Mouse (Mus musculus) heart, adult 2 months (tissue): ENCODE data around the gene Krt90. TPM values are rescaled to one million over a fixed set of nuclear protein-coding genes. Genes with fewer than 3 reads are reported as not detected.

Source experiments
- DNase-seq, 2 experiments: peaks; one replicate each; pipeline ENCODE4 v3.0.0; 2021
- H3K27ac ChIP-seq: fragments of 200-600 bp; 2 replicates; pipeline ENCODE4 v1.8.1; 2022
- H3K27me3 ChIP-seq: fragments of 200-500 bp; 2 replicates; pipeline ENCODE4 v1.6.1; 2012; ENCODE audit warnings: mild to moderate bottlenecking, low read length, inconsistent platforms, mixed read lengths; ENCODE audit not compliant: control insufficient read depth, insufficient read depth
- H3K36me3 ChIP-seq: fragments of 200-500 bp; 2 replicates; pipeline ENCODE4 v1.6.1; 2012; ENCODE audit warnings: low read length, inconsistent platforms; ENCODE audit not compliant: control insufficient read depth, insufficient read depth
- H3K4me1 ChIP-seq: fragments of 200-500 bp; 2 replicates; pipeline ENCODE4 v1.6.1; 2011; ENCODE audit warnings: low read length; ENCODE audit not compliant: control insufficient read depth, insufficient read depth
- H3K4me3 ChIP-seq: fragments of 200-600 bp; 2 replicates; pipeline ENCODE4 v1.8.1; 2022
- H3K79me2 ChIP-seq: fragments of 200-500 bp; replicated peaks from 2 replicates; pipeline ENCODE4 v1.6.1; 2012; ENCODE audit warnings: mild to moderate bottlenecking, inconsistent platforms, low read length, moderate library complexity, mixed read lengths; ENCODE audit not compliant: control insufficient read depth, insufficient read depth
- H3K9ac ChIP-seq: fragments of 200-500 bp; 2 replicates; pipeline ENCODE4 v1.6.1; 2012; ENCODE audit warnings: low read depth, mild to moderate bottlenecking, control low read depth, inconsistent platforms, low read length, mixed read lengths
- CTCF ChIP-seq: fragments of 200-600 bp; IDR thresholded peaks from 2 replicates; pipeline ENCODE4 v1.8.1; 2022; ENCODE audit warnings: antibody characterized with exemption, mild to moderate bottlenecking, moderate library complexity
- EP300 ChIP-seq: fragments of 200-500 bp; IDR thresholded peaks from 2 replicates; pipeline ENCODE4 v1.6.1; 2011; ENCODE audit warnings: low read depth, low read length, control low read depth; ENCODE audit not compliant: insufficient read depth
- POLR2A ChIP-seq: fragments of 200-500 bp; IDR thresholded peaks from 2 replicates; pipeline ENCODE4 v1.6.1; 2011; ENCODE audit warnings: mild to moderate bottlenecking, low read depth, low read length, control low read depth; ENCODE audit not compliant: insufficient read depth
- WGBS: fragments of 180-500 bp; shearing (Covaris S2); methylation state at CpG from one replicate; pipeline ENCODE4 v1.1.7; 2018; 5-methylcytosine and 5-hydroxymethylcytosine counted together
- intact Hi-C: fragments of 180-260 bp; cut with DNase I; formaldehyde crosslinking; loops from one replicate; pipeline ENCODE4 v1.15.1; 2025
- polyA plus RNA-seq: library from polyadenylated mRNA; depleted of rRNA; stranded (reverse); fragments of >200 nt; gene quantifications from 2 replicates; pipeline ENCODE4 v1.2.3, GENCODE M21; 2012
- total RNA-seq, 2 experiments: library from RNA; stranded (reverse); gene quantifications; 2 replicates each; pipeline ENCODE4 v1.2.3; 2021

The Krt90 gene
- total and polyA plus RNA-seq, 3 experiments: not detected

DNA sequence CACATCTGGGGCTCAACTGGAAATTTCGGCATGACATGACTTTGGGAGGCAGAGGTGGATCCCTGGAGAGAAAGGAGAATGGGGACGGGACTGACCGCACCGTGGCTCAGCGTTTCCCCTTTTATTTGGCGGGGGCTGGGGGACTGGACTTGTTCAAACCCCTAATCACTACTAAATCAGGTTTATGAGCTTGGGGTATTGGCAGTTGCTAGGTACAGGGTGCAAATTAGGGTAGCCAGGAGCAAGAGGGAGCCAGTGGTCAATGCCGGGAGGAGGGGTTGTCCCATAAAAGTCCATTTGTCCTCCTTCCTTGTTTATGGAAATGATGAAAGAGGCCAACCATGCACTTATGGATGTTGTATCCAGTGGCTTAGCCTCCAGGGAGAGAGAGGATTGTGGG is 12.2 kb downstream of the Krt90 start, which contains the start of gene Krt82:
Gene Krt82, minus strand, starts transcription at position 101 of the 400 bp plus-strand sequence.
- Histone ChIP-seq H3K27ac (no peak within 1 kb of the TSS), H3K4me1 (no peaks in the 10 kb centered on the region), H3K4me3 (no peak within 1 kb of the TSS), H3K9ac (no peak within 1 kb of the TSS), H3K27me3 (no peaks in the 10 kb centered on the region; the same call in 1 of the 2 replicates), H3K36me3 (no peaks in the 10 kb centered on the region), H3K79me2 (no peaks in the 10 kb centered on the region)
- WGBS: 83% methylated on average over 7 of the region's 7 CpGs
- intact Hi-C loops: no loop called here
- DNase-seq: no peak
- TF ChIP-seq POLR2A: no peak
- TF ChIP-seq CTCF: no peak
- TF ChIP-seq EP300: no peak

GRCm38 (mm10) chr15:101544478-101544877 is 18.3 kb downstream of the Krt90 start:
- TF ChIP-seq POLR2A: no peak
- no peak for TF ChIP-seq CTCF
- TF ChIP-seq EP300: no peak
- Histone ChIP-seq H3K27ac (no peak overlapping the region), H3K4me3 (no peak overlapping the region), H3K79me2 (no peaks in the 10 kb centered on the region), H3K4me1 (no peaks in the 10 kb centered on the region), H3K9ac (no peak overlapping the region), H3K36me3 (no peaks in the 10 kb centered on the region), H3K27me3 (no peaks in the 10 kb centered on the region)
- 64% methylated on average over 3 of the region's 3 CpGs for WGBS
- intact Hi-C loops: no loop called here
- DNase-seq: no peak

DNA sequence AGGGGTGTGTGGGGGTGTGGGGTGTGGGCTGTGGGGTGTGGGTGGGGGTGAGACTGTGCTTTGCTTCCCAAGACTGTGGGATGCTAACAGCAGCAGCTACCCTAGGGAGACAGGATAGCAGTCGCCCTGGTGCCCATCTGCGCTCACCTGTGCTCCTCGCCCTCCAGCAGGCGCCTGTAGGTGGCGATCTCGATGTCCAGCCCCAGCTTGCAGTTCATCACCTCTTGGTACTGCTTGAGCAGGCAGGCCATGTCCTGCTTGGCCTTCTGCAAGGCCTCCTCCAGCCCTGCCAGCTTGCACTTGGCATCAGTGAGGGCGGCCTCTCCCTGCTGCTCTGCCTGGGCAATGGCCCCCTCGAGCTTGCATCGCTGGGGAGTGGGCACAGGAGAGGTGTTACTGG is 20.2 kb downstream of the Krt90 start:
- no peak for DNase-seq
- H3K27me3 ChIP-seq: no peaks in the 10 kb centered on the region
- no peak overlapping the region for H3K9ac ChIP-seq
- no peak for TF ChIP-seq POLR2A
- no peak overlapping the region for H3K4me3 ChIP-seq
- 60% methylated on average over 9 of the region's 9 CpGs for WGBS
- no peaks in the 10 kb centered on the region for H3K79me2 ChIP-seq
- no peak overlapping the region for H3K27ac ChIP-seq
- intact Hi-C loops: no loop called here
- no peaks in the 10 kb centered on the region for H3K4me1 ChIP-seq
- H3K36me3 ChIP-seq: no peaks in the 10 kb centered on the region

DNA sequence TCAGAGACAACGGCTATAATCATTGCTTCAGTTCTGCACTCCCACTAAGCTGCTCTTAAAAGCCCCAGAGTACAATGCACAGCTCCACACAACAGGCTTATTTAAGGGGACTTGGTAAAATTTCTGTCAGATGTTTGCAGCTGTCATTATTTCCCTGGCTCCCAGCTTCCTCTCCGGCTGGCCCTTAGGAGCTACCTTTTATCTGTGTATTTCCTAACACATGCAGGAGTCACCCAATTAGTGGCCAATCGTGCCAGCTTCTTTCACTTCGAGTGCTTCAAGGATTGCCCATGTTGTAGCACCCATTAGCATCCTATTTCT is 24.2 kb downstream of the Krt90 start:
- TF ChIP-seq CTCF: no peak
- TF ChIP-seq EP300: no peak
- no peak for TF ChIP-seq POLR2A
- DNase-seq: peak in 1 of 2 experiments; percentile 7
- 57% methylated on average over 4 of the region's 4 CpGs for WGBS

GRCm38 (mm10) chr15:101537864-101538579 is 24.7 kb downstream of the Krt90 start:
- Histone ChIP-seq H3K27ac (no peak overlapping the region), H3K9ac (no peak overlapping the region), H3K27me3 (no peaks in the 10 kb centered on the region; the same call in 1 of the 2 replicates), H3K4me3 (no peak overlapping the region), H3K4me1 (no peaks in the 10 kb centered on the region), H3K79me2 (no peaks in the 10 kb centered on the region), H3K36me3 (no peaks in the 10 kb centered on the region)
- 32% methylated on average over 7 of the region's 7 CpGs for WGBS
- no peak for TF ChIP-seq EP300
- peak; percentile 15; the same call in 1 of the 2 replicates for TF ChIP-seq CTCF
- intact Hi-C loops: no loop called here
- no peak for DNase-seq

More for the DNA sequence above, 24.2 kb downstream of the Krt90 start:
- Histone ChIP-seq H3K27ac (no peak overlapping the region), H3K79me2 (no peaks in the 10 kb centered on the region), H3K9ac (no peak overlapping the region), H3K27me3 (no peaks in the 10 kb centered on the region; the same call in 1 of the 2 replicates), H3K4me3 (no peak overlapping the region), H3K36me3 (no peaks in the 10 kb centered on the region), H3K4me1 (no peaks in the 10 kb centered on the region)
- intact Hi-C loops: no loop called here

- Histone ChIP-seq H3K36me3 (no peaks in the 10 kb centered on the region), H3K9ac (no peak overlapping the region), H3K27me3 (no peaks in the 10 kb centered on the region; the same call in 1 of the 2 replicates), H3K4me1 (no peaks in the 10 kb centered on the region), H3K4me3 (no peak overlapping the region), H3K79me2 (no peaks in the 10 kb centered on the region), H3K27ac (no peak overlapping the region)
- TF ChIP-seq EP300: no peak
- intact Hi-C loops: no loop called here
- DNase-seq: no peak
- 50% methylated on average over 9 of the region's 9 CpGs for WGBS
Measured at GRCm38 (mm10) chr15:101536054-101536850, 26.5 kb downstream of the Krt90 start.
